Mouse (Mus musculus) lung, postnatal 0 days (tissue): ENCODE measurements at regions not wholly inside any gene's neighbourhood (a gene's known extent, or its start where the extent isn't known, plus 50 kb on each side); places are given as distances from the start of the nearest gene placed in this dataset.
A peak's percentile ranks its signal among the peaks of the same experiment; 100 is the strongest.
"Not testable (repeated sequence)": the region's sequence is repeated elsewhere in the genome, so short reads cannot be mapped to it uniquely, and the experiment has no call there.

Experiments
- ATAC-seq: fragments of 200-750 bp; cut with Nextera tagmentation; 2 replicates; pipeline ENCODE4 v1.8.0; 2017; ENCODE audit warnings: moderate library complexity
- DNase-seq: peaks from one replicate; pipeline ENCODE4 v3.0.0-alpha.2; 2016; ENCODE audit warnings: low spot score
- H3K27ac ChIP-seq: fragments of 300-500 bp; sonication (generic); 2 replicates; pipeline ENCODE4 v1.5.1; 2014; ENCODE audit warnings: antibody characterized with exemption, mild to moderate bottlenecking, low read length, mixed read lengths
- H3K27me3 ChIP-seq: fragments of 300-500 bp; sonication (generic); replicated peaks from 2 replicates; pipeline ENCODE4 v1.6.1; 2014; ENCODE audit warnings: low read length, mixed read lengths; ENCODE audit not compliant: insufficient read depth
- H3K36me3 ChIP-seq: fragments of 300-500 bp; sonication (generic); 2 replicates; pipeline ENCODE4 v1.6.1; 2014; ENCODE audit warnings: low read length, mixed read lengths; ENCODE audit not compliant: insufficient read depth
- H3K4me1 ChIP-seq: fragments of 300-500 bp; sonication (generic); 2 replicates; pipeline ENCODE4 v1.6.1; 2014; ENCODE audit warnings: antibody characterized with exemption, low read depth, low read length, mixed read lengths; ENCODE audit not compliant: insufficient read depth
- H3K4me2 ChIP-seq: fragments of 300-500 bp; sonication (generic); replicated peaks from 2 replicates; pipeline ENCODE4 v1.6.1; 2014; ENCODE audit warnings: low read depth, mild to moderate bottlenecking, low read length, moderate library complexity, mixed read lengths
- H3K4me3 ChIP-seq: fragments of 300-500 bp; sonication (generic); 2 replicates; pipeline ENCODE4 v1.5.1; 2014; ENCODE audit warnings: low read depth, low read length
- H3K9ac ChIP-seq: fragments of 300-500 bp; sonication (generic); replicated peaks from 2 replicates; pipeline ENCODE4 v1.6.1; 2014; ENCODE audit warnings: low read depth, mild to moderate bottlenecking
- H3K9me3 ChIP-seq: fragments of 300-500 bp; sonication (generic); 2 replicates; pipeline ENCODE4 v1.6.1; 2016; ENCODE audit warnings: low read length, mixed read lengths
- WGBS: fragments of 180-500 bp; shearing (Covaris S2); extraction: QIAGEN DNeasy Blood & Tissue Kit; methylation state at CpG from one replicate; pipeline ENCODE4 v1.1.7; 2014; 5-methylcytosine and 5-hydroxymethylcytosine counted together

- H3K27ac ChIP-seq, result not testable (repeated sequence)
Observed at GRCm38 (mm10) chr12:24252071-24252874, 155.2 kb upstream of the 9030624G23Rik start.

More at GRCm38 (mm10) chr12:24252071-24252874, 155.2 kb upstream of the 9030624G23Rik start:
- not testable (repeated sequence) for H3K36me3 ChIP-seq, H3K27me3 ChIP-seq, H3K9me3 ChIP-seq, DNase-seq, ATAC-seq, H3K4me1 ChIP-seq, H3K9ac ChIP-seq
- 1% methylated on average over 36 of the region's 77 CpGs for WGBS
- peak overlapping the region; percentile 40 for H3K4me3 ChIP-seq
- peak overlapping the region; percentile 61 for H3K4me2 ChIP-seq
